Mouse (Mus musculus): ENCODE results near the gene Ccr5.
"Not testable (repeated sequence)": the region's sequence is repeated elsewhere in the genome, so short reads cannot be mapped to it uniquely, and the experiment has no call there.

DNA sequence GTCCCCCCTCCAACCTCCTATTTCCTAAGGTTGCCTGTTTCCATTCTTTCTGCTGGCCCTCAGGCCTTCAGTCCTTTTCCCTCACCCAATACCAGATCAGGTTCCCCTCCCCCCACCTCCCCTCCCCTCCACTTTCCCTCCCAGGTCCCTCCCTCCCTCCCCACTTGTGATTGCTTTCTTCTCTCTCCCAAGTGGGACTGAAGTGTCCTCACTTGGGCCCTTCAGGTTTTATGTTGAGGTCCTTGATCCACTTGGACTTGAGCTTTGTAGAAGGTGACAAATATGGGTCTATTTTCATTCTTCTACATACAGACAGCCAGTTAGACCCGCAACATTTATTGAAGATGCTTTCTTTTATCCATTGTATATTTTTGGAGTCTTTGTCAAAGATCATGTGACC lies 13.6 kb downstream of the Ccr5 start:
- not testable (repeated sequence) for TF ChIP-seq CTCF (IDR thresholded peaks at IDR 0.05; ENCODE audit: borderline replicate concordance, extremely low read depth, insufficient read depth, insufficient read length); POLR2A (IDR thresholded peaks at IDR 0.05; ENCODE audit: borderline replicate concordance, extremely low read depth, insufficient read depth, insufficient read length, poor library complexity, severe bottlenecking)

Measured in brain, embryonic 14.5 days (tissue).